Mouse (Mus musculus) embryonic fibroblast, embryonic 13.5 days (primary cell): ENCODE data around the gene Prkcd. TPM values are rescaled to one million over a fixed set of nuclear protein-coding genes. Genes with fewer than 3 reads are reported as not detected.

Experiments used
- H3K27ac ChIP-seq: 2 replicates; pipeline ENCODE4 v1.5.1; 2012; ENCODE audit warnings: low read length, control low read depth, inconsistent platforms; ENCODE audit not compliant: insufficient read depth
- H3K4me1 ChIP-seq: 2 replicates; pipeline ENCODE4 v1.6.1; 2011; ENCODE audit warnings: low read length; ENCODE audit not compliant: control insufficient read depth, insufficient read depth
- H3K4me3 ChIP-seq: 2 replicates; pipeline ENCODE4 v1.5.1; 2011; ENCODE audit warnings: mild to moderate bottlenecking, control low read depth, low read length; ENCODE audit not compliant: insufficient read depth
- CTCF ChIP-seq: IDR thresholded peaks from 2 replicates; pipeline ENCODE4 v1.5.1; 2011; ENCODE audit warnings: mild to moderate bottlenecking, control low read depth, low read length, moderate library complexity, borderline replicate concordance; ENCODE audit not compliant: insufficient read depth
- POLR2A ChIP-seq: IDR thresholded peaks from 2 replicates; pipeline ENCODE4 v1.6.1; 2011; ENCODE audit warnings: low read depth, mild to moderate bottlenecking, control low read depth, low read length, moderate library complexity
- polyA plus RNA-seq: library from polyadenylated mRNA; stranded (reverse); fragments of >200 nt; gene quantifications from 2 replicates; pipeline ENCODE4 v1.2.4, GENCODE M21; 2011; ENCODE audit warnings: low read depth; ENCODE audit not compliant: missing spikeins, insufficient read length

Prkcd gene
- polyA plus RNA-seq: 56.9 and 60.5 TPM in 2 replicates

DNA sequence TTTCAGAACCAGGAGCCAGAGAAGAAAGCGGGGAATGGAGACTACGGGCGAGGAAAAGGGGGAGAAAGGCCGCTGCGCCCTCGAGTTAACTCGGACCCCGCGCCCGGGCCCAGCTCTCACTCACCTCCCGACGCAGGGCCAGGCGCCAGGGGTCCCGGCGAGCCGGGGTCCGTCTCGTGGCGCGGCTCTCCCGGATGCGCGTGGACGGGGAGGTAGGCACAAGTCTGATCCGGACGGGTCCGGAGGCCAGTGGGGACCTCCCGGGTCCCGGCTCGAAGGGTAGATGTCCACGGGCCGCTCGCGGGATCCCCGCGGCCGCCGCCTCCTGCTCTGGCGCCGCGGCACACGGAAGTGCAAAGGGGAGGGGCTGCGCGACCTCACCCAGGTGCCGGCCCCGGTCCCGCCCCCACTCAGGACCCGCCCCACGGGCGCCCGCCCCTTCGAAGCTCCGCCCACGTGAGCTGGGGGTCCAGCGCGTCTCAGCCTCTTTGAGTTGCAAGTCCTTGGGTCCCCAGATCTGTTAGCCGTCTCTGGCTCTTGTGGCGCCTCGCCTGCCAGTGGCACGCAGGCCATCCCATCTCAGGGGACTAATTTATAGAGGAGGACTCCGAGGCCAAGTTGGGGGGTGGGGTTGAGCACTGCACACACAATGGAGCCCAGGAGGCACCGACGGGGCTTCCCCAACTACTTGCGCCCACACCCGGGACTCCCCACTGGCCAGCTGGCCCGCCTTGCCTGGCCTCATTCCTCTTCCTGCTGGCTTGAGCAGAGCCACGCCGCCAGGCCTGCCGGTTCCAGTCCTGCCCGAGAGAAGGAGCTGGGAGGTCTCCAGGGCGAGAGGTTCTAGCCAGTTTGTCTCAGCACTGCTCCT, at the start of gene Prkcd:
Gene Prkcd (minus strand): TSS at position 355 of the 871 bp plus-strand sequence.
- Histone ChIP-seq H3K4me3 (peak within 1 kb of the TSS; percentile 79), H3K27ac (peak within 1 kb of the TSS; percentile 44), H3K4me1 (0 out of 2 replicates have a peak, but pooled peaks cover 3% of the 10 kb centered on the region)
- TF ChIP-seq POLR2A (peak; percentile 61), CTCF (no peak)

DNA sequence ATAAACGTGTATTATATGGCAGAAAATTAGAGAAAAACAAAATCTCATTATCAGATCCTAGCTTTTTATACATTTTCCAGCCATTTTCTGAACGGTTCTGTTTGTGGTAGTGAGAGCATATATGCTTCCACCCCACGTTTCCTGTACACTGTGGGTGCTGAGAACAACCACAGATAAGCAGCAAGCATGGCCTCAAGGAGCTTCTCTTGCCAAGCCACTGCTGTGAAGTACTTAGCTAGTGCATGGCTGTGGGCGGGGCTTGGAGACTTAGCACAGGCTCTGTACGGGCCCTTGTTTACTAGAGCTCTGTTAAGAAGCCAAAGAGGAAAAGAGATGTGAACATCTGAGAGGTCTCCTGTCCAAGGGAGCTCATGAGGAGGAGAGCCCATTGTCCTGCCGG, 48.9 kb upstream of the Prkcd start:
- H3K4me3 ChIP-seq: no peak overlapping the region
- no peak overlapping the region for H3K27ac ChIP-seq
- TF ChIP-seq POLR2A (no peak), CTCF (no peak)
- no peaks in the 10 kb centered on the region for H3K4me1 ChIP-seq

DNA sequence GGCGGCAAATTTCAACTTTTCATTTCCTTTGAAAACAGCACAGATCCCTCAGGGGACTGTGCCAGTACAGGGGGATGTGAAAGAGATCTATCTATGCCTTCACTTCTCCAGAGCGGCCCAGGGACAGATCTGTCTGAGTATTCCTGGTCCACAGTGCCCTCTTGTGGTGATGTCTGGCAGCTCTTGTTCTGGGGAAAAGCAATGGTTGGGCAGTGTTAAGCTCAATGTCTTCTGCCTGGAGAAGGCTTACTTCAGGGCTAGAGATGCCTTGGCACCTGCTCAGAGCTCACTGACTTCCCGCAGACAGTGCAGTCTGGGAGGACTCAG, 45.9 kb upstream of the Prkcd start:
- Histone ChIP-seq H3K4me3 (no peak overlapping the region), H3K27ac (0 out of 2 replicates have a peak overlapping the region, but pooled peaks have one; percentile 23), H3K4me1 (no peaks in the 10 kb centered on the region)
- TF ChIP-seq POLR2A: no peak
- peak; percentile 72; the same call in 1 of the 2 replicates for TF ChIP-seq CTCF

DNA sequence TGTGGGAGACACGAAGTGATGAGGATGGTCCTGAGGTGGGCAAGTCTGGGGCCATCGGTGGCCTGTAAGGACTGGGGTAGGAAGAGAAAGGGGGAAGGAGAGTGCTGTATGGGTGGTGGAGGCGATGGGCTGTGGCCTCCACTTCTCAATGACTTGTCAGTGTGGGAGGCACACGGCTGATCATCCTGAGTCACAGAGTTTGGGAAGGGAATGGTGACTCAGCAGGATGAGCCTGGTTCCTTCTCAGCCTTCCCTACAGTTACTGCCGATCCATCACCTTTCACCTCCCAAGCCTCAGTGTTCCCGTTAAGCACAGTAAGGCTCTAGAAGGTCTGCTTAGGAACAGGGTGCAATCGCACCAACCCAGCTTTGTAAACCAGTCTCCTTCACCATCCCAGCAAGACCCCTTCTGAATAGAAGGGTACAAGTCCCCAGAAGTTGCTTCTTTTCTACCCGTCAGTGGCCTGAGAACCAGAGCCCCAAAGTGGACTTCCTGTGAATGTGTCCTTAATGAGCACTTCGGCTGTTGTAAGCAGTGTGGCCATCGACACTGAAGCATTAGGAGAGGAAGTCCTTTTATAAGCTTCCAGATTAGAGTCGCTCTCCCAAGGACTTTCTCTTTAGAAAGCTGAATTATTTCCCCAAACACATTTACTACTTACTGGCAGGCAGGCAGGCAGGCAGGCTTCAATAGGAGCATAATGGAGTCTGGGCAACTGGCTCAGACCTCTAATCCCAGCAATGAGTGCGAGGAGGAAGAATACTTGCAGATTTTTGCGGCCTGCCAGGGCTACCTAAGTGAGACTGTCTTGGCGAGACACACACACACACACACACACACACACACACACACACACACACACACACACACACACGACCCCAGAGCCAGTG, 45.3 kb upstream of the Prkcd start:
- TF ChIP-seq CTCF (no peak), POLR2A (no peak)
- H3K4me1 ChIP-seq: no peaks in the 10 kb centered on the region
- H3K27ac ChIP-seq: peak overlapping the region; percentile 48; the same call in 1 of the 2 replicates
- H3K4me3 ChIP-seq: no peak overlapping the region

DNA sequence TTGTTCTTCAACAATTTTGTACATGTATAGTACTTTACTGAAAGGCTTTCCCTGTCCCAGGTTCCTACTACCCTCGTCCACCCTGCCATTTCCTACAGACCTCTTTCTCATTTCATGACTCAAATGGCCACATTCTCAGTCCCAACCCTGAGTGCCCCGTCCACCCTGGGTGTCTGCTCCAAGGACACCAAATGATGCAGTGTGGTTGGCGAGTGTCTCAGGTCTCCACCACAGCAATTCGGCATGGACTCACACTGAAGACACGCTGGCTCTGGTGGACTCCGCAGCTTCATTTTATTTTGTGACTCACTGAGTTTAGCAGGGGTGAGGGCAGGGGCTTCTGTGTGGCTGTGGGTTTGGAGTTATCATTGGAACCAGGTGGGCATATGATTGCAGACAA, 44.2 kb upstream of the Prkcd start:
- Histone ChIP-seq H3K4me1 (no peaks in the 10 kb centered on the region), H3K4me3 (no peak overlapping the region), H3K27ac (no peak overlapping the region)
- TF ChIP-seq POLR2A (no peak), CTCF (no peak)

DNA sequence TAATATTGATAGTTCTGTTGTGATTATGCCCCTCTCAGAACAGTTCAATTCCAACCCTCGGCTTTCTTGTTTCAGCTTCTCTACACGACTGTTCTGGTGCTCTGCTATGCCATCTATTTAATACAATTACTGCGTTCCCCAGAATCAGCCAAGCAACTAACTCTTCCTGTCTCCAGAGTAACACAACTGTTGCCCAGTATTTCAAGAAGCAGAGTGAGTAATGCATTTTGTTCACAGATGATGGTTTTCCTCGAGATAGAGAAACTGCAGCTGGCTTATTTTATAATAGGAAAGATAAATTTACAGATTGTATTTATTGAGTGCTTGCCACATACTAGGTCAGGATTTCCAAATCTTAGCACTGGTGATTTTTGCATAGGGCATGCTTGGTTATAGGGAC, 40.6 kb upstream of the Prkcd start:
- Histone ChIP-seq H3K4me1 (no peaks in the 10 kb centered on the region), H3K4me3 (no peak overlapping the region), H3K27ac (no peak overlapping the region)
- no peak for TF ChIP-seq CTCF
- no peak for TF ChIP-seq POLR2A

DNA sequence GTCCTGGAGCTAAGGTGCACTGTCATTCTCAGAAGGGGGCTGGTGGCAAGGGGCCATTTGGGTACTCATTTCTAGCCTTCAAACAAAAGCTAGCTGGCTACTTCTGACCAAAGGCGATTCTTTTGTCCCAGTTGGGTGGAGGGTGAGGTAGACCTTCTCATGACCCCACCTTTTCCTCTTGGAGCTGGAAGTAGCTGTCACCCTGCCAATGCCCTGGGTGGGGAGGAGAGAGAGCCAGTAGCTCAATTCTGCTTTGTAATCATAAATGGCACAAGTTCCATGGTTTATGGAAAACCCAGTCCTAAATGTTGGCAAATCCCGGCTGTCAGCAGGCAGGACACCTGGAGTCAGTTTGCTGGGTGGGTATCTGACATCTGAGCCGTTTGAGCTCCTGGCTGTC, 40.1 kb upstream of the Prkcd start:
- Histone ChIP-seq H3K4me3 (no peak overlapping the region), H3K4me1 (no peaks in the 10 kb centered on the region), H3K27ac (no peak overlapping the region)
- TF ChIP-seq POLR2A (no peak), CTCF (no peak)

DNA sequence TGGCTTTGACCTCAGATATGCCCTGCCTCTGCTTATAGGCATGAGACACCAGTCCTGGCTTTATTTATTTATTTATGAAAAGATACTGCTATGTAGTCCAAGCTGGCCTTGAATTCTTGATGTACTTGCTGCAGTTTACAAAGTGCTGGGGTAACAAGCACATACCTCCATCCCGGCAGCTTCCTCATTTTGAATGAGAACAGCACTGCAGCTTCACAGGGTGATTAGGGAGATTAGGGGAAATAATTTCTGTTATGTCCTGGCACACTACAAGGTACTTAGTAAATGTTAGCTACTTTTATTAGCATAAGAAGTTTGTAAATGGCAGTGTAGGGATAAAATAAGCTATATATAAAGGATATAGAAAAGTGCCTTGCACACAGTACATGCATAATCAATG, 29.5 kb upstream of the Prkcd start:
- H3K4me1 ChIP-seq: peaks cover 2% of the 10 kb centered on the region; the same call in 1 of the 2 replicates
- H3K27ac ChIP-seq: no peak overlapping the region
- no peak for TF ChIP-seq CTCF
- TF ChIP-seq POLR2A: no peak
- H3K4me3 ChIP-seq: no peak overlapping the region

DNA sequence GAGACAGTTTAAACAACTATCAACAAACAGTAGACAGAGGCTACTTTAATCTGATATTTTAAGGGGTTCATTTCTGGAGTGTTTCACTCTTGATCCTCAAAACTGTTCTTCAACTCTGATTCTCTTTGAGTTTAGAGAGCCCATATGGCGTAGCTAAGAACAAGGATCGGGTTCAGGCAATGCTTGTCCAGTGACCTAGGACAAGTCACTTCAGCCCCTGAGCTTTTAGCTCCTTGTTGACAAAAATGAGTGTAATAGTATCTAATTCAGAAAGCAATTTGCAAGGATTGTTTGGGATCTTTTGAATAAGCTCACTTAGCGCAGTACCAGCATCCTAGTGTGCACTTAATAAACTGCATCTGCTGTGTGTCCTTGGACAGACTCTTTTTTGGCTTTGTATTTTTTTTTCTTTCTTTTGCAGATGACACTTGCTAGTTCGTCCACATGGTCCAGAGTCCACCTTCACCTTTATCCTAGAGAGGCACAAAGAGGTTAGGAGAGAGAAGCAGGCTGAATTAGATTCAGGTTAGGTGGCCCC, 28.8 kb upstream of the Prkcd start:
- H3K27ac ChIP-seq: no peak overlapping the region

More for the DNA sequence above, 28.8 kb upstream of the Prkcd start:
- peak overlapping the region; percentile 91 for H3K4me3 ChIP-seq
- TF ChIP-seq CTCF: no peak
- TF ChIP-seq POLR2A: no peak
- H3K4me1 ChIP-seq: peaks cover 2% of the 10 kb centered on the region; the same call in 1 of the 2 replicates
